Mouse (Mus musculus): Measurements from ENCODE around the gene Taf1a. TPM values are rescaled to one million over a fixed set of nuclear protein-coding genes. Genes with fewer than 3 reads are reported as not detected.
"Not testable (repeated sequence)": the region's sequence is repeated elsewhere in the genome, so short reads cannot be mapped to it uniquely, and the experiment has no call there.

Taf1a gene
- polyA plus RNA-seq (2012; rRNA removed) = 9.3 and 12.2 TPM in 2 replicates

- DNase-seq (ENCODE audit: low read depth) = peak; percentile 61
Measured at GRCm38 (mm10) chr1:183388426-183389406, at the start of gene Taf1a. Gene Taf1a (plus strand): TSS chr1:183388981.

- DNase-seq (ENCODE audit: low read depth) = not testable (repeated sequence)
Measured at GRCm38 (mm10) chr1:183342902-183343301, 45.9 kb upstream of the Taf1a start.

DNA sequence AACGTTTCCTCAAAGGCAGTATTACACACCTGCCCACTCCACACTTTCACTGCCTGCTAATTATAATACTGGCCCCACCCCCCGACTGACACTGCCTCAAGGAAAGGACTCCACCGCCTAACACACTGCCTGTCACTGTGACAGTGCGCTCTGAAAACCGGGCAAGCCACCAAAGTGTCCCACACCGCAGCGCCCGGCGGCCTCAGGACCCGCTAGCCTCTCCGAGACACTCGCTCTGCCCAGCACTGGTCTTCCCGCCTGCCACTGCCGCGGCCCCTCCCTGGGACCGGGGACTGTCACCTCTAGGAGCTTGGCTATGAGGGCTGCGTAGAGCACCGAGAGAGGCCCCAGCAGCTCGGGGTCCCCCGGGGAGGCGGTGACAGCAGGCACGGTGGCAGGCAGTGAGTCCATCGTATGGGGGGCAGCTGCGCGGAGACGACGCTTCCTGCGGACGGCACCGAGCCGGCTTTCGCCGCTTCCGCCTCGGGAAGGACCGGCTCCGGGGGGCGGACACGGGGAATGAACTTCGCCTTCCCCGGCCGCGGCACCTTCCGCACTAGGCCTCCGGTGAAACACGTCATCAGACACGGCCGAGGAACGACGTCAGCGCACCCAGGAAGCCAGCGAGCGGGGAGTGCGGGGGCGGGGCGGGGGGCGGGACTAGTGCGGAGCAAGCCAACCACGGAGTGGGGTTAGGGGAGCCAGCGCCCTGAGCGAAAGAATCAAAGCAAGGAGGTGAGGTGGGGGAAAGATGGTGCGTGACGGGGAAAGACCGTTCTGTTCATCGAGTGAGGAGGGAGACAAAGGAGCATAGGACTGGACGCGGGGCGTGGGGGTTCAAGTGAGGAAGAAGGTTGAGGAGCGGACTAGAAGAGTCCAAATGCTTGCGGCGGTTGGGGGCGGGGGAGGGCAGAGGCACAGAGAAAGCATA, 43.6 kb upstream of the Taf1a start:
- DNase-seq (ENCODE audit: low read depth) = peak; percentile 45

DNA sequence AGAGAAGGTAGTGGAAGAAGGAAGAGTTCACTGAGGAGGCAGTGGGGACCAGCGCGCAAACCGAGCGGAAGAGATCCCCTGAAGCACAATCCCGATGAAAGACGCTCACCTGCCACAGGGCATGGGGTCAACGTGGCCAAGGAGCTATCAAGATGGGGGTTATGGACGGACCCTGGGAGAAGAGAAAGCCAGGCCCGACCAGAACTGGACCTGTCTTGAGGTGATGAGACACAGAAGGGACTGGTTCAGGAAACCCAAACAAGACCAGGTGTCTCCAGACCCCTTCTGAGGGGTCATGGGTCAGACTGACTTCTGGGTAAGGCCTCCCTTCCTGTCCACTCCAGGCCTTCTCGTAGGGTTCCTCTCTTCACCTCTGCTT, 43.0 kb upstream of the Taf1a start:
- DNase-seq (ENCODE audit: low read depth) = no peak

GRCm38 (mm10) chr1:183349840-183350239, 38.9 kb upstream of the Taf1a start:
- peak; percentile 14 for DNase-seq (ENCODE audit: low read depth)

DNA sequence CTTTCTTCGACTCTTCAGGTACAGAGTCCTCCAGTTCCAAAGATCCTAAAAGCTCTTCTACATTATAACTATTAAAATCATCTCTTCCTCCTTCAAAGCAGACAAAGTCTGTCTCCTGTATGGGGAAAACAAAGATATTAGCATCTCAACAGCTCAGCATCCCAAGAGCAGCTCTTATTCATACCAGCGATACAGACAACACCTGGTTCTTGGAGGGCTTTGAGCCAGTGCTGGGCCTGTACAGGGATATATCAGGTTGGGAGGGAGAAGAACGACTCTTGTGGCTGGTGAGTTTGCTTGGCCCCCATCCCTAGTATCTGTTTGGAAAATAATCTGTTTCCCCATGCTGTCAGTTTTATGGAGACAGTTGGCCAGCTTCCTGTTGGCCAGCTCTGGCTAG, 29.9 kb upstream of the Taf1a start:
- DNase-seq (ENCODE audit: low read depth) = no peak

DNA sequence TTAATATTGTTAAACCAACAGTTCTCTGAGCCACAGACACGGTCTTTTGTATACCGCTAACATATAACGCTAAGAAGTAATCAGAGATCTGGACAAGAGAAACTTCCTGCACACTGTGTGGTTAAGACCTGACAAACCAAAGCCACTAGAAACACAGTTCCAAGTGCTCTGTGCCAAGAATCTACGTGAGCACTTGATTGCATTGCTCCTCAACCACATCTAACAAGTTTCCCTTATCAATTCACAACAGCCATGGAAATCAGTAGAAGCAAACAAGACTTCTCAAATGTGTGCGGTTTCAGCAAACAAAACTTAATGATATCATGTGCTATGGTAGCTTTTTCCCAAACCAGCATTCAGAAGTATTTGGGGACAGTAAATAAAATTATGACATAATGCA, 26.5 kb upstream of the Taf1a start:
- DNase-seq (ENCODE audit: low read depth) = no peak

GRCm38 (mm10) chr1:183362729-183363576, 25.8 kb upstream of the Taf1a start:
- no peak for DNase-seq (ENCODE audit: low read depth)

DNA sequence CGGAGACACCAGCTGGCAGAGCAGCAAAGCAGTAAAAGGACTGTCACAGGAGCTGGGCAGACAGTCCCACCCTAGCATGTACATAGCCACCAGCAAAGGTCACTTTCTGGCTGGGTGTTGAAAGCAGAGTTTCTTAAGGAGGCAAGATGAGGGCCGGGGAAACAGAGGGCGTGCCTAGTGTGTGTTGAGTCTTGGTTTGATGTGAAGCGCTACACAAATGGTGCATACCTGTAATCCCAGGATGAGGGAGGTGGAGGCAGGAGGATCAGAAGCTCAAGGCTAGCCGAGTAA, 25.3 kb upstream of the Taf1a start:
- no peak for DNase-seq (ENCODE audit: low read depth)

DNA sequence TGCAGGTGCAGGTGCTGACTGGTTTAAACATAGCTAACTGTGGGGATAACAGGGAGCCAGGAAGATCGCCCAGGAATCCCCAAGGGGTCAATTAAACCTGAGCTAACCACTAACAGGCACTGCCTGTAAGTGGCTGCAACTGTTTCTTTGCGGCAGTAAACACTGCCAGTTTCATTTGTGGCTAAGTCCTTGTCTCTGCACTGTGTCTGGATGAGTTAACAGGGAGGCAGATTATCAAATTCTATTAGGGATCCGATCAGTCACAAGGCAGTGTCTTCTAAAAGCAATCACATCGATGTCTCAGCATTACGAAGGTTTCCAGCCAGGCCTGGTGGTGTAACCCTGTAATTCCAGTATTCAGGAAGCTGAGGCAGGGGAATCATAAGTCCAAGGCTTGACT, 22.4 kb upstream of the Taf1a start:
- no peak for DNase-seq (ENCODE audit: low read depth)

DNA sequence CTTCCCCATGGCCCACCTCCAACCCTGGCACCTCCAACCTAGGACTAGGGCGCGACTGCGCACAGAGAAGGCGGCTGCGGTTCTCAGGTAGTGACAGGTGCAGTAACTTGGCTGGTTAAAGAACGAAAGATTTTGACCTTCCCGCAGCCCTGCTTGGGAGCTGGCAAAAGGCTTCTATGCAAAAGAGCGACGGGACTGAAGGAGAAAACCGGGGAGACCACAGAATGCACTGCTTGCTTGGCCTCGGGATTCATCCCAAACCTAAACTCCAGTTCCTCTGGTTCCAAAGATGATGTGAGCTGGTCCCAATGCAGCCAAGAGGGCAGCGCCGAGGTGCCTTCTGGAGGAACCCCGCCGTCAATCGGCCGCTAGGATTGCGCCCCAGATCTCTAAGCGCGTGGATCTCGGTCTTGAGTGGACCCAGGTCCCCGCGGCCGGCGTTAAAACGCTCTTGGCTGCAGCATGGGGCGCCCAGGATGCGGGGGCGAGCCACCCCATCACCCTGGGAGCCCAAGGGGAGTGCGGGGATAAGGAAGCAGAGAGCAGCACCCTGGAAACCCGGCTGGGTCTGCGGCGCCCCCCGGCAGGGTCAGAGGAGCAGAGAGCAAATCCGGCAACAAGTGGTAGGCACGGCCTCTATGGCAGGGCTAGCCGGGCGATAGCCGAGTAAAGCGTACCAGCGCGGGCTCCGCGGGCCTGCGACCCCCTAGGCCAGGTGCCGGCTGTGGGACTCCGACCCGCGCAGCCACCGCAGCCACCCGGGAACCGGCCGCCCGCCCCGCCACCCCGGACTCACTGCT, 20.0 kb upstream of the Taf1a start:
- DNase-seq (ENCODE audit: low read depth) = no peak

DNA sequence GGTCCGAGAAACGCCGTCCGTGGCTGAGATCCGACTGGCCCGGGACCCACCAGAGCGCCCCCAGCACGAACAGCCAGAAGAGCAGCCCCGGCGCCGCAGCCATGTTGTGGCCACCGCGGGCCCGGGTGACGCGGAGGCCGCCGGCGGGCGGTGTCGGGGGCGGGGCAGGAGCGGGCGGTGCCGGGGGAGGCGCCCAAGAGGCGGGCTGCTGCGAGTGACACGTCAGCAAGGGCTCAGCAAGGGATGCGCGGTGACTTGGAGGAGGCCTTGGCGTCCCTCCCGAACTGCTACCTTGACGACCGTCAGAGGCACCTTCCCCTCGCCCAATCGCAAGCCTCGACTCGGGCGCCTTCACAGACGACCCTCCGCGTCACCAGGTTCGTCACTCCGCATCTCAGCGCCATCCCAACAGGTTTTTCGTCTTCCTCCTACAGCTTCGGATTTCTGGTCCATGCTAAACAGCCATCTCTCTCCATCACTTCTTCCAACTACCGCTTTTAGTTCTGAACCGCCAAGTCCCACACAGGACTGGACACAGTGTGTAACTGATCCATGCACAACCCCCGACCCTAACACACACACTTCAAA, 19.3 kb upstream of the Taf1a start, which contains the start of gene Mia3:
Mia3 (minus strand) TSS at position 127 of the 588 bp plus-strand sequence.
- DNase-seq (ENCODE audit: low read depth) = no peak

DNA sequence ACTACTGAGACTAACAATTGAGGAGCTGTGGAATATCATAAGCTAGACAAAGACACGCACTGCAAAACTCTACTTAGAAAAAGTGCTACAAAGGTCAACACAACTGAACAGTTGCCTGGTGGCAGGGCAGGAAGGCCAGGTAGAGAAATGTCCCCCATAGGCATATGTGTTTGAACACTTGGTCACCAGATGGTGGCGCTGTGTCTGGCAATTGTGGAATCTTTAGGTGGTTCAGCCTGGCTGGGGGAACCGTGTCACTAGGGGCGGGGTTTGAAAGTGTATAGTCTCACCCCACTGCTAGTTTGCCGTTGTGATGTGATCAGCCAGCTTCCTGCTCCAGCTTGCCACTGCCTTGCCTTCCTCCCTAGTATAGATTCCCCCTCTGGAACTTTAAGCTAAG, 14.1 kb upstream of the Taf1a start:
- no peak for DNase-seq (ENCODE audit: low read depth)

- DNase-seq (ENCODE audit: low read depth) = no peak
Measured at GRCm38 (mm10) chr1:183377045-183377444, 11.7 kb upstream of the Taf1a start.

DNA sequence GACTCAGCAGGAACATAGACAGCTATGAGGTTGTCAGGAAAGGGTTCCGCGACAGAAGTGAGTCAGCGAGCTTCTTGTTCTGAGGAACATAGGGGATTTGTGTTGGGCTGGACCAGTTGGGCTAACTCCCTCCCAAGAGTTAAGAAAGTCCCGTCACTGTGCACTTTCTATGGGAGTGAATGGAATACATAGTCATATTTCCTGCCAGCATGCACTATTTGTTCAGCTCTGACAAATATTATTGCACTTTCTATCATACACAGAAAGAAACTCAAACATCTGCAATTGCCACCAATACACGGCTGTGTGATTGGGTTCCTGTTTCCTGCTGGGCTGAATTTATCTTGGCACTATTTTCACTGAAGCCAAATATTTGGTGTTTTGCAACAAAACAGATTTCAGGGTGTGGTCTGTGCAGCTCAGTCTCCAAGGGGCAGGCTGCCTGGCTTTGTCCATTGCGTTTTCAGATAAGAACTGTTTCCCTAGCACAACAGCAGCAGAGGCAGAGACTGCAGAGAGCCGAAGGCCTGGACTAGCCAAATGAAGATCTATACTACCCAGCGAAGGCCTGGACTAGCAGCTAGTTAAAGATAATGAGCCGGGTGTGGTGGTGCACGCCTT, 10.3 kb upstream of the Taf1a start:
- DNase-seq (ENCODE audit: low read depth) = no peak

DNA sequence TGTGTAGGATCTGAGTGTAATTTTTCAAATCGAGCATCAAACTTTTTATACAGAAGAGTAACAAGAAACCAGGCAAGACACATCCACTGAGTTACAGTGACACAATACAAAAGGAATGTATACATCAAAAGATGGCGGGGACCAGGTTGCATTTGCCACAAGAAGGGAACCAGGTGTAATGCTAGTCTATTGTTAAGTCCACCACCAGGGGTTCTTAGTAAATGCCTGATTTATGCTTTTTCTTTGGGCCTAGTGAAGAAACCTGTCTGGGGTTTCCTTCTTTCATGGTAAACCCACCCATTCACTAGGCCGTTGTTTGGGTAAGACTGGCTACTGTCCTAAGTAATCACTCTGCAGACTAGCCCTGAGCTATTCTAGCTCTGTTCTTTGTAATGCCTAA, 9.4 kb upstream of the Taf1a start:
- not testable (repeated sequence) for DNase-seq (ENCODE audit: low read depth)

DNA sequence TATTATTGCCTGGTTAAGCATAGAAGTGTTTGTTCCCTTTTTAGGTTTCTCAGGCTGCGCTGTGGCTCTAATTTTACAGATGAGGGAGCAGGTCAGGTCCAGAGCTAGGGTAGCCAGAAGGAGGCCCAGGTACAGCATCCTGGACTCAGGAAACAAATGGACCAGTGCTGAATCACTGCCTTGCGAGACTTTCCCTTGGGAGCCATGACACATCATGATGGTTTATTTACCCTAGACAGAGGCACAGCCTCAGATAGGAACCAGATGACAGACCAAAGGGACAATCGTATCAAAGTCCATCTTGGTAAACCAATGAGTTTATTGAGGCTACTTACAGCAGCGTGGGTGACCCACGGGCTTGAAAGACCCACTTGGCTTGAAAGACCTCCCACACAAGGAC, 7.0 kb upstream of the Taf1a start:
- no peak for DNase-seq (ENCODE audit: low read depth)

DNA sequence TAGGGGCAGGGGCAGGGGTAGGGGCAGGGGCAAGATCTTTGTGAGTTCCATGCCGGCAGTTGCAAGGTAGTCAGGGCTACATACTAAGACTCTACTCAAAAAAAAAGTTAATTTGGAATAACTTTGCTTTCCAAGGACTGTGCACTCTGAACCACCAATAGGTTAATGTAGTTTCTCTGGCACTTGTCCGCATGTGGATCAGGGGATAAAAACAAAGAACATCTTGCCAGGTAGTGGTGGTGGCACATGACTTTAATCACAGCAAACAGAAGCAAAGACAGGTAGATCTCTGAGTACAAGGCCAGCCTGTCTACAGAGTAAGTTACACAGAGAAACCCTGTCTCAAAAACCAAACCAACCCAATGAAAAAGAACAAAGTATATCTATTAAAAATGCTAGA, 6.2 kb upstream of the Taf1a start:
- DNase-seq (ENCODE audit: low read depth) = no peak

- DNase-seq (ENCODE audit: low read depth) = not testable (repeated sequence)
Measured at GRCm38 (mm10) chr1:183387421-183387820, 1.4 kb upstream of the Taf1a start.

- peak; percentile 70 for DNase-seq (ENCODE audit: low read depth)
Measured at GRCm38 (mm10) chr1:183403396-183403795, 14.6 kb downstream of the Taf1a start.

Data from gonadal fat pad, adult 2 months (tissue).